Mouse (Mus musculus) stomach, postnatal 0 days (tissue): ENCODE measurements at regions not wholly inside any gene's neighbourhood (a gene's known extent, or its start where the extent isn't known, plus 50 kb on each side); places are given as distances from the start of the nearest gene placed in this dataset.

ENCODE experiments used
- ATAC-seq: fragments of 200-750 bp; cut with Nextera tagmentation; 2 replicates; pipeline ENCODE4 v1.8.0; 2017; ENCODE audit not compliant: low FRiP score, low TSS enrichment
- DNase-seq: peaks from one replicate; pipeline ENCODE4 v3.0.0-alpha.2; 2016; ENCODE audit warnings: low spot score
- H3K27ac ChIP-seq: fragments of 300-500 bp; sonication (generic); replicated peaks from 2 replicates; pipeline ENCODE4 v1.5.1; 2014; ENCODE audit warnings: mild to moderate bottlenecking, control low read depth
- H3K27me3 ChIP-seq: fragments of 300-500 bp; sonication (generic); 2 replicates; pipeline ENCODE4 v1.6.1; 2014; ENCODE audit warnings: low read length; ENCODE audit not compliant: control insufficient read depth, insufficient read depth
- H3K36me3 ChIP-seq: fragments of 300-500 bp; sonication (generic); 2 replicates; pipeline ENCODE4 v1.6.1; 2014; ENCODE audit warnings: low read length, mixed read lengths; ENCODE audit not compliant: control insufficient read depth, insufficient read depth
- H3K4me1 ChIP-seq: fragments of 300-500 bp; sonication (generic); replicated peaks from 2 replicates; pipeline ENCODE4 v1.6.1; 2014; ENCODE audit warnings: antibody characterized with exemption; ENCODE audit not compliant: control insufficient read depth, insufficient read depth
- H3K4me2 ChIP-seq: fragments of 300-500 bp; sonication (generic); replicated peaks from 2 replicates; pipeline ENCODE4 v1.6.1; 2014; ENCODE audit warnings: low read depth, mild to moderate bottlenecking, control low read depth, moderate library complexity
- H3K4me3 ChIP-seq: fragments of 300-500 bp; sonication (generic); 2 replicates; pipeline ENCODE4 v1.5.1; 2014; ENCODE audit warnings: low read depth, low read length, control low read depth
- H3K9ac ChIP-seq: fragments of 300-500 bp; sonication (generic); 2 replicates; pipeline ENCODE4 v1.6.1; 2014; ENCODE audit warnings: mild to moderate bottlenecking, low read length, control low read depth, mixed read lengths
- H3K9me3 ChIP-seq: fragments of 300-500 bp; sonication (generic); 2 replicates; pipeline ENCODE4 v1.6.1; 2016; ENCODE audit warnings: low read length; ENCODE audit not compliant: control insufficient read depth
- CTCF ChIP-seq: IDR thresholded peaks from 2 replicates; pipeline ENCODE4 v1.5.1; 2016; ENCODE audit warnings: antibody characterized with exemption, low read depth, mild to moderate bottlenecking, moderate library complexity
- EP300 ChIP-seq: optimal IDR thresholded peaks from 2 replicates; pipeline ENCODE3; 2016; ENCODE audit warnings: antibody characterized with exemption
- whole genome bisulfite sequencing: fragments of 180-500 bp; shearing (Covaris S2); extraction: QIAGEN DNeasy Blood & Tissue Kit; methylation state at CpG from one replicate; pipeline ENCODE4 v1.1.7; 2014; 5-methylcytosine and 5-hydroxymethylcytosine counted together

DNA sequence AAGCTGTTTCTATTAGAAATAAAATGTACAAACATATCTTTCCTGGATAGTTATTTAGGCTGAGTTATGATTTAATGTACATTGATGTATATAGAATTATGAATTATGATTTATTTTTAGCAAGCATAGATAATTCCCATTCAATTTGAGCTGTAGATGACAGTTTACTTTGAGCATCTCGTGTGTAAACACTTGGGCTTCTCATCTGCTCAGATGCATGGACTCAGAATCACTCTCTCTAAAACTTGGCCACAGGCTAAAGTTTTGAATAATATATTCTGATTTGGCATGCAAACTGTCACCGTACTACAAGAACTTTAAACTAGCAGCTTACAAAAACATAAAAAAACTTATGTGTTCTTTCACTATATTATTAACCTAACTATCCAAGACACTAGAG, 72.2 kb upstream of the Trim52 start:
- Histone ChIP-seq H3K9me3 (no peaks in the 10 kb centered on the region), H3K27me3 (no peaks in the 10 kb centered on the region), H3K27ac (no peak overlapping the region), H3K4me1 (no peaks in the 10 kb centered on the region), H3K36me3 (no peaks in the 10 kb centered on the region), H3K4me2 (no peak overlapping the region), H3K4me3 (no peak overlapping the region), H3K9ac (no peak overlapping the region)
- ATAC-seq, result no peak
- 44% methylated on average over 2 of the region's 2 CpGs for WGBS
- TF ChIP-seq EP300 (no peak), CTCF (no peak)
- no peak for DNase-seq

DNA sequence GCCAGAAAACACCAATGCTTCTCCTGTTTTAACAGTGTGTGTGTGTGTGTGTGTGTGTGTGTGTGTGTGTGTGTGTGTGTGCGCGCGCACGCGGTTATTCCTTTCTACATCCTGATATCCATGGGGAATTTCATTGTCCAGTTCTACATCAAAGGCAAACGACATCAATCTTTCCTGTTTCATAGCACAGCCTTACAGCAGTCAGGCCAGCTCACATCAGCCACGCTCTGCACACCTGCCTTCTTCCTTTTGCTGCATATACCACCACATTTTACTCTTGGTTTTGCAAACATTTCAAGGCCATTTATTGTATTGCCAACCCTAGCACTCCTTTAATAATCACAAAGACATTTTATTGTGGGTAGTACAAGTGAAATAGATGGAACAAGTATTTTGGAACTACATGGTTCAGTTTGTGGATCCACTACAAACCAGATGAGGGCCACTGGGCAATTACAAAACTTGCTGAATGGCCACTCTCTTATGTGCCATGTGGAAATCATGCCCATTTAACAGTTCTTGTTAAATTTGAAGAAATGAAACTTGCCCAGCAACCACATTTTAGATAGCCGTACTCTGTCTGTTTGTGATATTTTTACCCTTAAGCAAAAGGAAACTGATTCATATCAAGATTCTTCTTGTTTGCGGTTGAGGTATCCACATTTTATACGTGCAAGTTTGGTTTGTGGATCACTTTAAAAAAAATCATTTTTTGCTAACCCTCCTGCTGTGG, 70.9 kb upstream of the Trim52 start:
- TF ChIP-seq EP300, result no peak
- no peak for TF ChIP-seq CTCF
- Histone ChIP-seq H3K4me3 (no peak overlapping the region), H3K4me1 (no peaks in the 10 kb centered on the region), H3K36me3 (no peaks in the 10 kb centered on the region), H3K9me3 (no peaks in the 10 kb centered on the region), H3K4me2 (no peak overlapping the region), H3K27ac (no peak overlapping the region), H3K9ac (no peak overlapping the region), H3K27me3 (no peaks in the 10 kb centered on the region)
- ATAC-seq, result no peak
- 78% methylated on average over 10 of the region's 10 CpGs for WGBS
- no peak for DNase-seq

DNA sequence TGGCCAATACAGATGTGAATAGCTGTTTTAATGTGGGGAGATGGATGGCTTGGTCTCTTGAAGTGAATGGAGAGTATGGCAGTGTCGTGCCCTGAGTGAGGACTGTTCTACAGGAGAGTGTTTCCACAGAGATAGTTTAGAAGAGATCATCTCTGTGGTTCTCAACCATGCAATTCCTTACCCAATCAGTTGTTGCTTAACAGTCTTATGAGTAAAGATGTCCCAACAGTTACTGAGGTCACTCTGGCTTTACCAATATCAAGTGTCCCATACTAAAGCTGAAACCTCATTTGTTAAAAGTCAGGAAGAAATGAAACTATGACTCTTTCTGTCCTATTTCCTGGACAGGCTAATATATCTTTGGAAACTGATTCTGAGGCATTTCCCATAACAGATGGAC, 61.7 kb upstream of the Trim52 start:
- TF ChIP-seq CTCF (no peak), EP300 (no peak)
- ATAC-seq (no peak), DNase-seq (no peak)
- Histone ChIP-seq H3K9me3 (no peaks in the 10 kb centered on the region), H3K4me3 (no peak overlapping the region), H3K36me3 (no peaks in the 10 kb centered on the region), H3K27me3 (no peaks in the 10 kb centered on the region), H3K4me2 (no peak overlapping the region), H3K4me1 (no peaks in the 10 kb centered on the region), H3K27ac (no peak overlapping the region), H3K9ac (no peak overlapping the region)
- WGBS, result 93% methylated on average over 1 of the region's 1 CpGs

DNA sequence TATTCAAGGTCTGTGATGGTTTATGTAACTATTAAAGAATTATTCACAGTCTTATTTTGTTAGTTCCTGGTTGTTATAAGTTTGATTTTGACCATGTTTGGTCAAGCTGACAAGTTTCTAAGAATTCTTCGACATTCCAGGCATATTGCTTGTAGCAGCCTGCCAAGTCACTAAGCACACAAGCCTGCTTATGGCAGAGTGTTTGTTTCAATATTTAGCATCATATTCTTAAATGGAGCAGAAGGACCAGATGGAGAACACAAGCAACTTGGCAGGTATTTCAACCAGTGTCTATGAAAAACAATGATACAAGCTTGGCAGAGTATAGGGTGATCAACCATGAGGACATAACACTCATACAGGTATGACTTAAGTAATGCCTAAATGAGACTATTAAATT, 55.8 kb upstream of the Trim52 start:
- Histone ChIP-seq H3K36me3 (no peaks in the 10 kb centered on the region), H3K27me3 (no peaks in the 10 kb centered on the region), H3K4me3 (no peak overlapping the region), H3K9me3 (no peaks in the 10 kb centered on the region), H3K27ac (no peak overlapping the region), H3K9ac (no peak overlapping the region), H3K4me2 (no peak overlapping the region), H3K4me1 (no peaks in the 10 kb centered on the region)
- TF ChIP-seq EP300 (no peak), CTCF (no peak)
- DNase-seq, result no peak
- WGBS, result 36% methylated on average over 1 of the region's 1 CpGs
- ATAC-seq, result no peak

DNA sequence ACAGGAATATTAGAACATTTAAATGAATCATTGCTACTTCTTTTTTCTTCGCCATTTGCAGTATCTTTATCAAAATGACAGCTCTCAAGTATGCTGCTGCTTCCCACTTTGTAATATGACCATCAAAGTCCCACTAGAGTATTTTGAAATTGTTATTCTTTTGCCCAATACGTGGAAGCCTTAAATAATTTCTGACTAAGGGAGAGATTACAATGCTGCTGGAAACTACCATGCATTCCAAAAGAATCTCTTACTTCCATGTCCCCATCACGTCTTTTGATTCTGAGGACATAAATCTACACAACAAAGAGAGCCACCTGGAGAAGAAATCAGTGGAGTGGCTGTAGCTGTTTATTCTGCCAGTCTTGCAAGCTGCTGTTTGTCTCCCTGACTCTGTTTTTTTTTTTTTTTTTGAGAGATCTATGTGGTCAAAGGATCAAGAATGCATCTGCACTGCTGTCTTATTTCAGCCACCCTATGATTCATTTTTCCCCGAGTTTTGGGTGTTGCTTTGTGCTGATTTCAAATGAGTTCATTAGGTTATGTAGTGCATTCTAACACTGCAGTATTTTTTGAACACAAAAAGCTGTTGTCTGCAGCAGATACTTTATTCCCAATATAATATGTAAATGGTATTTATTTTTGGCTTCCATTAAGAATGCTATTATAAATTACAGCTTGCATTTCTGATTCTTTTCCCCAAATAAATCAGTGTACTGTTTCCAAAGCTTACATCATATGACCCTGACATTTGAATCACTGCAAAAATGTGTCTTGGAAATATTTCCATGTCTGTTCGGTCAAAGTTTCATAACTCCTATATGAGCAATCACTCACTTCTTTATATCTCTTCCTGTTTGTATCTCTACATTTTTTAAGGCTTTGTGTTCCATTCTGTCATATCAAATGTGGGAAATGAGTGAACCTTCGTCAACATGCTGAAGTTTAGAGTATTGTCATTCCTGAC, 53.1 kb upstream of the Trim52 start:
- H3K9ac ChIP-seq, result no peak overlapping the region
- WGBS, result 39% methylated on average over 6 of the region's 6 CpGs
- no peaks in the 10 kb centered on the region for H3K4me1 ChIP-seq
- no peaks in the 10 kb centered on the region for H3K9me3 ChIP-seq
- H3K4me3 ChIP-seq, result no peak overlapping the region
- H3K27ac ChIP-seq, result no peak overlapping the region
- DNase-seq (no peak), ATAC-seq (no peak)
- TF ChIP-seq CTCF (no peak), EP300 (no peak)
- no peak overlapping the region for H3K4me2 ChIP-seq
- no peaks in the 10 kb centered on the region for H3K36me3 ChIP-seq
- H3K27me3 ChIP-seq, result no peaks in the 10 kb centered on the region
